Mouse (Mus musculus): ENCODE results near the gene Ddah2.

DNA sequence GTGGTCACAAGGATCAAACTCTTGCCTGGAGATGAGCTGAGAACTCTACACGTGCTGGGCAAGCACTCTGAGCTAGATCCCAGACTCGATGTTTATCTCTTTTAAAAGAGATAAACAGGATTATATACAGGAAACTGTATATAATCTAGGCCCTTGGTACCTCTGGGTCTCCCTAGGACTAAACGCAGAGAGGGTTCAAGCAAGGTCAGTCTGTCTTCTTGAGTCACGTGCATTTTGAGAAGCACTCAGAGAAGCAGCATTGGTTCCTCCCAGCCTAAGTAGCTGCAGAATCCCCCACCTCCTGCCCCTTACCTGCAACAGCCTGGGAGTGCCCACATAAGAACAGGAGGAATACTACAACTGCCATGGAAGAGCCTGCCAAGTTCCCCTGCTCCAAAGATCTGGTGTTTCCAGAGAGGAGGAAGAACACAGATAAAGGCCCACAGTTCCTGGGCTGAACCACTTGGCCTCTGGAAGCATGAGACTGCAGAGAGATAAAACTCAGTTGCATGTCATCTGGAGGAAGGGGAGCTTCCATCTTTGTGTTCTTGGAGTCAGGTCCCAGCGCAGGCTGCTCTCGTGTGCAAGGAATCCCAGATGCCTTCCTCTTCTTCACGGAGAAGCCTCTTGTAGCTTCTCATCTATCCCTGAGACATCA lies 26.5 kb downstream of the Ddah2 start, which contains the start of gene Ly6g6f:
- TF ChIP-seq CTCF (IDR thresholded peaks at IDR 0.05; ENCODE audit: borderline replicate concordance, control insufficient read depth, extremely low read depth, insufficient read depth, low read length, poor library complexity) (no peak), POLR2A (IDR thresholded peaks at IDR 0.05; ENCODE audit: control insufficient read depth, extremely low read depth, insufficient read depth, low read length, poor library complexity) (no peak)
